Mouse (Mus musculus) c-Kit-negative CD71-positive TER-119-positive erythroid progenitor cells, embryonic 14.5 days (primary cell): ENCODE measurements around the gene Pah.

Source experiments
- DNase-seq: peaks from one replicate; pipeline ENCODE4 v3.0.0-alpha.2; 2013; ENCODE audit warnings: low read depth, low spot score

The Pah gene

DNA sequence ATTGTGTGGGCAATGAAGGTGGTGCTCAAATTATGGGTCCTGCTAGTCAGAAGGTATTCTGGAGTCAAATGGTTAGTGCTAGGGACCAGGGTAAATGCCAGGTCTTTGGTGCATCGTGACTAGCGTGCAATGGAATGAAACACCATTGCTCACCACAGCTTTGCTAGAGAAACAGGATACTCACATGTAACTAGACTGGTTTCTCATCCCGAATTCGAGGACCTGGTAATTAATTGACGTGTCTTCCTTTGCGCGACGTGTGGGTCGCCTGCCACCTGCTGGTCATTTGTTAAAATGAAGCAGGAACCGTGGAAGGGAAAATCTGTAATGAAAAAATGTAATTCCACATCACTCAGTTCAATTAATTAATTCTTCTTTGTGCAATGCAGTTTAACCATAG, 17.6 kb upstream of the Pah start:
- no peak for DNase-seq

DNA sequence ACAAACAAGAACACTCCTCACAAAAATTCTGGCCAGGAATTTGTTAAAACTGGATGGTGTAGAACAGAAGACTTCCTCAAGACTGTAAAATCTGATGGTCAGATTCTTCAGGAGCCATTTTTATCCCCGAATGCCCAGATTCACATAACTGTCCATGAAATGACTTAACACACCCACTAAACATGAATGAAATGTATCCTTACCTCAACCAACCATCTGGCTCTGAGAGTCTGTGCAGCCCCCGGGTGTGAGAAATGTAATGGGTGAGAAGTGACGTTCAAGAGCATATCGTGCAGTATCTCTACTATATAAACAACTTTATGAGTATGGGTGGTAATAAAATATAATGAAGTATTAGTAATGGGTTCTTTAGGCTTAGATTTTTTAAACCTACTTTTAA, 13.0 kb upstream of the Pah start:
- DNase-seq = no peak

DNA sequence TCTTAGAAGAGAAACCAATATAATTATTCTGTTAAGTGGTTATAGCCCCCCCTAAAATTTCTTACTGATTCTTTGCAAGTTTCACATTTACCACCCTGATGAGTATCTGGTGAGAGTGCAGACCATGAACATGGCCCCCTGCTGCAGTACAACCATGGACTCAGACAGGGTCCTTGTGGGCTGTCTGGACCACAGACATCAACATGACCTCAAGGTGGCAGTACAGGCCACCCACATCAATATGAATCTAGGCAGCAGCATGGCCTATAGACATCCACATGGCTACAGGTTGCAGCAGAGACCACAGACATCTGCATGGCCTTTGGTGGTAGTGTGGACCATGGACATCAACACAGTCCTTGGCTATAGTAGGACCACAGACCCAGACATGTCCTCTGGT, 8.5 kb upstream of the Pah start:
- DNase-seq = no peak

DNA sequence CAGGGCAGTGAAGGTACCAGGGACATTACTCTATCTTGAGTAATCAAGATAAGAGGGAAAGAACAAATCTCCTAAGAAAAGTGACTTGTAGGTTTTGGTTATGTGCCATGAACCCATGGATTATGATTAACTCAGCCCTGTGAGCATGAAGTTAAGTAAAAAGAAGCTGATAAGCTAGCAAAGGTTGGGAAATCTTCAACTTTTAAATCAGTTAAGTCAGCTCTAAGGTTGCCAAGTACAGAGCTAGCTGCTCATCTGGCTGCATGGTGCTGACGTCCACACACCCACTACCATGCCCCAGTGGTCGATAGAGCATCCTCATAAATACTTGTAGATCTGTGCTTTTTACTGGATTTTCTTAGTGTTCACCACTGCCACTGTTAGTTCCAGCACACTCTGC, 3.0 kb upstream of the Pah start:
- DNase-seq = no peak

DNA sequence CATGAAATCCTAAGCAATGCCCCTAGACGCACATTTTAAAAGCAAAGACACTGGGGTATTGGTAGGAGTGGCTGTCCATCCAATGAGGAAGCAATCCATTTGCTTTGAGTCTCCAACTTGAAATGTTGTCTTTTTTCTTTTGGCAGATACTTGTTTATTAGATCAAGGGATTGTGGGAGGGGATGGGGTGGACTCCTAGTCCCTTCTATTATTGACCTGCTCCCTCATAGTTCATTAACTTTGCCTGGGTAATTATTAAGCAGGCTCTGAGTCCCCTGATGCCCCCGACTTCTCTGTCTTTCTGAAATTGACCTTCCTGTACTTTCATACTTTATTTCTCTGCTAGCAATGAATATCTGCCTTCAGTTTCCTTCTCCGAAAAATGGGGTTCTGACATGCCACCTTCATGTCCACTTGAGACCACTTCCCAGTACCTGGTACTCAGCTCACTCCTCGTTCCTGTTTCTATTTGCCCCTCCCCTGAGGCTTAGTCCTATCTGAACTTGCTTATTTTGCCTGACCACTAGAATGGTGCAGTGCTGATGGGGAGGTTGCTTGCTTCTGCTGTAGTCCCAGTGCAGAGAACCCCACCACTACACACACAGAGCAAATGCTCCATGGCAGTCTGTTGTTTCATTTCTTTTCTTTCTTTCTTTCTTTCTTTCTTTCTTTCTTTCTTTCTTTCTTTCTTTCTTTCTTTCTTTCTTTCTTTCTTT, 1.0 kb upstream of the Pah start:
- DNase-seq = no peak

DNA sequence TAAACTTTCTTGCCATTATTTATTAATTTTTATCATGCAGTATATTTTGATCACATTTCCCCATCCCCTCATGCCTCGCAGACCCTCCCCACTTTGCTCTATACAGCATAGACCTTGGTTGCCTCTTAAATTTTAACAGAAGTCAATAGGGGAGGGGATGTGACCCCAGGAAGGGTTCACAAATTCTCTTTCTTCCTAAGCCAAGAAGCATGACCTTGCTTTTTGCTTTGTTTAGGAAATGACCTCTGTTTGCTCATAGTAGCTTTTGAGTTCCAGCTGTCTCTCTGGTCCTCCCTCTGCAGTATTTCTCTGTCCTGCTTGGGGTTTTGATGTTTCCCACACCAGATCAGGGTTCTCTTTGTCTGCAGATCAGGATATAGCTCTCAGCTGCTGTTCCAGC, 12.6 kb downstream of the Pah start:
- DNase-seq = no peak

DNA sequence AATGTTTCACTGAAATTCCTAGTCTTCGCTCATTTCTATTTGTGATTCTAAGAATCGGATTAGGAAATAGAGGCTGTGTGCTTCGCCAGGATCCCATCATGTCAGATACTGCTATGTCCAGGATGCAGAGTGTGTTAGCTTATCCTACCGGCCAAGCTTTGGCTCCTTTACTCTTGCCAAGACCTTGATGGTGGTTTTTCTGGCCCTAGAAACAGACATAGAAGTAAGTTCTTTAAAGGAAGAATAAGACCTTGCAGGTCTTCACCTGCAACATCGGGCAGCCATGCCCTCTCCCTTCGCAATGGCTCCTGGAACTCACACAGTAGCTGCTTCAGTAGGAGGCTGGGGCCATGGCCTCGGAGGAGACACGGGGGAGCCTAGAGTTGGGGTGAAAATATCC, 24.2 kb downstream of the Pah start:
- no peak for DNase-seq

DNA sequence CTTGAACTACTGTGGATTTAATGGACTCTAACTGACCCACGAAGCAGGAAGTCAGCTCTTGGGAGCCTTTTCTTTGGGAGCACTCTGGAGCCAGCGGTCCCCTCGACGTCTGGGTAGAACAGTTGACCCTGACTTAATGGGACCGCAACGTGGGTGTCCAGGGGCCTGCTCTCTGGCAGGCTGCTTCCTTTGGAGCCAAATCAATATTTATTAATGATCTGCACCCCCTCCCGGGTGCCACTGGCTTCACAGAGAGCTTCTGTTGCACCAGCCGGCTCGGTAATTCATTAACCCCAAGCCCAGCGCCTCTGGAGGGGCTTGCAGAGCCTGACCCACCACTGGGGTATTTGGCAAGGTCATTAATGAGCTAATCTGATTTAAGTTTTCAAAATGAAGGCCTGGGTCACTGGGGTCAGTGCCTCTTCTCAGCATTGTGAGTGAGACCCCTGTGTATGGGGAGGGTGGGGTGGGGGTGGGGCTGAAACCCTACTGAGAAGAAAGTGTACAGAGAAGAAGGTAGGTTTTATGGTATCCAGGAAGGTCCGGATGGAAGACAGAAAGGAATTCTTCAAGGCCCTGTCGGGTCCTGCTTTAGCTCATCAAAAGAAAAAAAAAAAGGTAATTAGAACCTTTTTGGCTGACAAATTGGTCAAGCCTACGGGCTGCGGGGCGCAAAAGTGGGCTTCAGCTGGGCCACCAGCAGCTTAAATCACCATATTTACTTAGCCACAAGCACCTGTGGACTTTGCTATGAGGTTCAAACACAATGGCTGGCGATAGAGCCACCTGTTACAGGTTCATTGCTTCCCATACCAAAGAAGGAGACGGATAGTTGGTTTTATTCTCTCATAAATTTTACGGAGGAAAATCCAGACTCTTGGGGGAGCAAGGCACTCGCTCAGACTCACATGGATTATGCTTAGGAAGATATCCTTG, 25.0 kb downstream of the Pah start:
- no peak for DNase-seq

DNA sequence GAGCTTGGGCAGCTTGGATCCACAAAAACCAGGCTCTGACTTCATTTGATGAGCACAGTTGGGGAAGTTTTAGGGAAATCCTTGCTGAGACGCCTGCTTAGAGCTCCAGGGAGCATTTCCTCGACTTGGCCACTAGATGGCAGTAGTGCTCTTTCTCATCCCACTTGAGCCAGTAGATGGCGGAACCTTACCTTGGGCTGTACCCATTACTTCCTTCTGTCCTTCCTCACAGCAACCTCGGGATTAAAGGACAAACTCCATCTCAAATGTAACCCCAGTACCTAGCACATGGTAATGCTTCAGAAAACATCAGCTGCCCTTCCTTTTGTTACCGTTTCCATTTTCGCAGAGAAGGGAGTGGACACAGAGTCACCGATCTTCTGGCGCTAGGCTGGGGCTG, 31.1 kb downstream of the Pah start:
- peak; percentile 19 for DNase-seq

DNA sequence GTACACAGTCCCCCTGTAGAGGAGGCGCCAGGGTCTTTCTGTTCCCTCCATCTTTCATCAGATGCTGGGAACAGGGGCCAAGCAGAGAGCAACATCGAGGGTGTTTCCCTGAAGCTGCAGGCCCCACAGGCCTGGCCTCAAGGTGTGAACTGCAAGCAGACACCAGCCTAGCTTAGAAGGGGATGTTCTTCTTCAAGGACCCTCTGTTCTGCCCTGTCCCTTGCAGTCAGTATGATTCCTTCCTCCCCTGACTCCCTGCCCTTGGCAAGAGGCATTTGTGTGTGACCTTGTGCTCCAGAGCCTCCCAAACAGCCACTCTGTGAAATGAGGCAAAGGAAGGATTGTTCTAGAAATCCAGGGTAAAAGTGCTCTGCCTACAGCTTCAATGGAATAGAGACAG, 34.8 kb downstream of the Pah start:
- no peak for DNase-seq

DNA sequence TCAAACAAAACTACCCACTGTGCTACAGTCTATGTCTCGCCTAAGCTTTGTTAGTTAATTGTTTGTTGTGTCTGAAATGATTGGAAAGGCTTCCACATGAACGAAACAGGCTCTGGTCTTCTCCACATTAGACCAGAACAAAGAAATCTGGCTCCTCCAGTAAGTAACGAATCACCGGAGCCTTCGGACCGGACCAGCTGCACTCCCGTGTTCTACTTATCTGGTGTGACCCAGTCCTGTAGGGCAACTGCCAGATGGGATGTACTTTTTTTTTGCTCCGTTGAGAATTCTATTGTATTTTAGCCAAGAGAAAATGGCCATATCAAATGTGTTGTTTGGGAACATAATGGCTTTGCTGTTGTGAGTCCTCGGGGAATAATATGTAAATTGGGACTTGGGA, 42.2 kb downstream of the Pah start:
- no peak for DNase-seq

DNA sequence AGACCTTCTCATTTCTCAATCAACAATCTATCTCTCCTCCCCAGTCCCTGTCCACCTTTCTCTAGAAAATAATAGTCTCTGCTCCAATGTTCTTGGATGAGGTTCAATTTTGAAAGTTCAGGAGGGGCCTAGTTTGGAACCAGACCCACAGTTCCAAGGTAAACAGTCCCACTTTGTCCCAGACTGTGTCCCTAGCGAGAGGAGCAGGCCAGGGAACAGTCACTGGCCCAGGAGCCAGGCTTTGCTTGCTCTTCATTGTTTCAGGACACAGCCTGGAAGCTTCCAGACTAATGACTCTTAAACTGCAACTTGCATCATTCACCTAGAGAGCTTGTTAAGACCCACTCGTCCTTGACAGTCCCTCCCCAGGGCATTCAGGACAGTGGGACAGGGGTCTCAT, 44.1 kb downstream of the Pah start:
- no peak for DNase-seq

DNA sequence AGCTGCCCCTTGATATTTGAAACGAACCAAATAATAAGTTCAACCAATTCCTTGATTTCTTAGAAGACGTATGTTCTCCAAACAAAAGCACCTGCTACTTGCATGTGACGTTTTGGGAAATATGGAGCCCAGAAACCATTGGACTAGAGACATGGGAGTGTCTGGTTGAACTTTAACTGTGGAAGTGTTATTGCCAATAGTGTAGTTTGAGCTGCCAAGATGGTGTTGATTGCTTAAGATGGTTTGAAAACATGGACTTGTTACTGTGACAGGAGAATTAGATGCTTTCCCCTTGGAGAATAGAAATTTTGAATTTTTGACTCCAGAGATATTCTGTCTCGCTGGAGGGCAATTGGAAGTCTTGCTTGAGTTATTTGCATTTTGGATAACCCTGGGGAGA, 50.9 kb downstream of the Pah start:
- no peak for DNase-seq

DNA sequence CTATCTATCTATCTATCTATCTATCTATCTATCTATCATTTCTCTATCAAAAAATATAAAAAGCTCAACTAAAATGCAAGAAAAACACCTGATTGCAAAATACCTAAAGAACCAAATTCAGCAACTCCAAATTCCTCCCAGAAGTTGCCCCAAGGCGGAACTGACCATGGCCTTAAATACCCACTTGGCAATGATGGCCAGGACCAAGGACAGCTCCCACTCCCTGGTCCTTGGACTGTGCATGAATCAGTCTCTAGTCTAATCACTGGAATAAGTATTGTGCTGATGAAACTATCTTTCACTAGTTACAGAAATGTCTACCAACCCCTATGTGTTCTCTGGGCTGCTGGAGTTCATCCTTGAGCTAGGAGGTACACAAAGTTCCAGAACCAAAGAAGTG, 65.1 kb downstream of the Pah start:
- DNase-seq = no peak

DNA sequence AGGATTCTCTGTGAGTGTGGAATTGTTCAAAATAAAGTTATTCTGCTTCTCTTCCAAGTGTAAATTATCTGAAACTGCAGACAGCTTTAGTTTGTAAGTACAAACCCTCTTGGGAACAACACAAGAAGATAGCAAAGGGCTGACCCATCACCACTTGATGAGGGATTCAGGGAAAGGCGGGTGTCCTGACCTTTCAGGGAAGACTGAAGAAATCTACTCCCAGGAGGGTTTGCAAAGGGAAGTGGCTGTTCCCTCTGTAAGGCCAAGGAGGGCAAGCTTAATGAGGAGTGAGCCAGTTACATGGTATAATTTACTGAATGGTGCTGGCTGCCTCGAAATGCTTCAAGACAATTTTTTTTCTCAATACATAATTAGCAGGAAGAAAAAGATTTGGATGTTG, 72.3 kb downstream of the Pah start:
- DNase-seq = no peak

DNA sequence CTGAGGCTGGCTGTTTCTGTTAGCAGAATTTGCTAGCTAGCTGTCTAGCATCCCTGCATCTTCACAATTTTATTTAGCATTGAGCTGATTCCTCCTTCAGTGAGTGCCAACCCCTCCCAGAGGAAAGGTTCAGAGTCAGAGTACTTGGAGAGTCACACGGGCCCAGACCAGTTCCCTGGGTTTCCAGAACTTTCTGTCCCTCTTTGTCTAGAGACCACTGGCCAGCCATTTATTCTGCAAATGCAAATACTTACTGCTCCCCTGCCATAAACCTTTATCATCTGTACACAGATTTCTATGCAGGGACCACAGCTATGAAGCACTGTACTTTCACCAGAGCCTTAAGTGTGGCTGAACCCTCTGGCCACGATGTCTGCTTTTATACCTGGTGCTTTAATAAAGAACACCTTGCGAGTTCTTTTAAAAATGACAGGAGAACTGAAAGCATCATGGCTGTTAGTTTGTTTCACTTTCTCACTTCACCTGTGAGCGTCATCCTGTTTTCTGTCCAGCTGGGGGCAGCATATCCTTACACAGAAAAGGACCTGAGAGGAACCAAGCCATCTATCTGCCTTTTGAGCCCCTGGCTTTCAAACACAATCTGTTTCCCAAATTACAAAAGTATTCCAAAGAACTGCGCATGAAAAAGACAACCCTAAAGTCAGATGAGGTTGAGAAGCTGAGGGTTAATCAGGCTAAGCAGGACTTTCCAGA, 74.9 kb downstream of the Pah start:
- DNase-seq = no peak

DNA sequence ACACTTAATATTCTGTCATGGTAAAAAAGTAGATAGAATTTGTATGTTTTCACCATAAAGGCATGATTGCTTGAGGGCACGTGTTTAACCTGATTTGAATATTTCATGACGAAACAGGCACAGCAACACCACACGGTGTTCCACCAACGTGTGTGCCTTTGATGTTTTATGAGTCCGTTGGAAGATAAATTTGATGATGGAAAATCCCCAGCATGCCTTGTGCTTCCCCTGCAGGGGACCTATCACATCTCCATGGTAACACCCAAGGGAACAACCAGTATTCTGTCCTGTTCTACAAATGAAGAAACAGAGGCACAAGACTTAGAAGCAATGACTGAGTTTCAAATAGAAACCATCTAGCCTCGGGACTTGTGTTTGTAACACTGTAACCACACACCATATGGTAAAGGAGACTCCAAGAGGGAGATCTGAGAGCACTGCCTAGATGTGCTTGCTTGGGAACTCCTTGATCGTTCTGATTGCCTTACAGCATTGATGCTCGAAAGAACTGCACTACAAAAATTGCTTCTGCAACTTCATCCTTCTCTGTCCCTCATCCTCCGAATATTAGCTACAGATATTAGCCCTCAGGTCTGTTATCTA, 75.6 kb downstream of the Pah start:
- DNase-seq = no peak

DNA sequence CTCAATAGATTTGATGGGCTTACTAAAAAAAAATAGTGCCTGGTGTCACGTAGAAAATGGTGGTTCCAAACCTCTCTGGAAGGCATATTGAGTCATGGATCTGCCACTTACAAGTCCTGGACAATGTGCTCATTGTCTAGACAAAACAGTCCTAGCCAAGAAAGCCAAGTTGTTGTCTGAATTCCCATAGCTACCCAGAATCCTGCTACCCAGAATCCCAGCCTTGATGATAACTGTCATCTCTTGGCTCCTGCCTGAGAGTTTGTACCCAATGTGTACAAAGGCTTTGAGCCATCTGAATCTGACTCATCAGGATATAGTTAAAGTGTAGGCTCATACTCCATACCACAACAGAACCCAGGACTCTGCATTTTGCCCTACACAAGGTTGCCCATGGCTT, 80.6 kb downstream of the Pah start:
- DNase-seq = no peak

DNA sequence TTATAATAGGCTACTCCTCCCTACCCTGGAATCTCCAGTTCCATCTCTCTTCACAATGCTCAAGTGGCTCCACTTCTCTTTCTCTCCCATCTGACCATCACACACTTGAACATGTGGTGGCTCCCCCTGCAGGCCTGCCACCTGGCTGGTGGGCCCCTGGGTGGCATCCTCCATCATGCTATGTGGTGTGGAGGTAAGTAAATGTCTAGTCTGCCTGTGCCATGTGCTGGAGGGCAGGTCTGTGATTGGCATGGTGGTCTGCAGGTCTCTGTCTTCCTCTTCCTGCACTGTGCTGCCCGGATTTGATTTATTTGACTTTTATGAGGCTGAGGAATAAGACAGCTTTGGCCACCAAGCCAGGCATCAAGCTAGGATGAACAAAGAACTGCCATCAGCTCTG, 103.6 kb downstream of the Pah start:
- no peak for DNase-seq
